Mouse (Mus musculus) lung, postnatal 0 days (tissue): Measurements from ENCODE around the gene Opn1sw.

Experiments
- CTCF ChIP-seq: IDR thresholded peaks from 2 replicates; pipeline ENCODE4 v1.5.1; 2016; ENCODE audit warnings: antibody characterized with exemption, mild to moderate bottlenecking
- EP300 ChIP-seq: IDR thresholded peaks from 2 replicates; pipeline ENCODE4 v1.6.1; 2016; ENCODE audit warnings: antibody characterized with exemption, mild to moderate bottlenecking, control low read depth

- TF ChIP-seq CTCF = peak; percentile 41
- no peak for TF ChIP-seq EP300
Measured at GRCm38 (mm10) chr6:29391802-29392201, 3.5 kb upstream of the Opn1sw start.
